Mouse (Mus musculus) left cerebral cortex, adult 8-10 months (tissue): ENCODE results near the gene Cebpg. TPM values are rescaled to one million over a fixed set of nuclear protein-coding genes. Genes with fewer than 3 reads are reported as not detected.

Source experiments
- DNase-seq, 2 experiments: peaks; one replicate each; pipeline ENCODE4 v3.0.0; 2022; ENCODE audit warnings: low spot score in 2 of 2
- microRNA-seq, 2 experiments: library from miRNA; unstranded; fragments of <30 nt; microRNA quantifications; one replicate each; pipeline ENCODE4 v1.2.0; 2022
- total RNA-seq, 4 experiments: library from RNA; stranded (reverse); gene quantifications; 2 replicates each; pipeline ENCODE4 v1.2.4; 2022

The Cebpg gene
- total RNA-seq, 4 experiments from 2014 or later = 29.4 to 43.7 (median 35.0) TPM

DNA sequence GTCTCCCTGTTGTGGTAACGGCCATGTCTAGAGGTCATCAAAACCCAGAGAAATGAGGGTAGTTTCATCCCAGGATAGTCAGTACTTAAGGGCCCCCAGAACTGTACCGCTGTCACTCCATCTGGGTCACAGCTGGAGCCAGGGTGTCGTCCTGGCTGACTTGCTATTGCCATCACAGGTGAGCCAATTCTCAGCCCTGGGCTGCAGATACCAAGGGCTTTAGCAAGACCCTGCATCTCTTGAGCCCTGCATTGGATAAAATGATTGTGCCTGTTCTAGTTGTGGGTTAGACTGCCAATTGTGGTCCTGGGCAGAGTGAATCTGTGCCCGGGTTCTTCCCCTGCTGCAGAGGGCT is 30.1 kb downstream of the Cebpg start:
- DNase-seq = no peak

DNA sequence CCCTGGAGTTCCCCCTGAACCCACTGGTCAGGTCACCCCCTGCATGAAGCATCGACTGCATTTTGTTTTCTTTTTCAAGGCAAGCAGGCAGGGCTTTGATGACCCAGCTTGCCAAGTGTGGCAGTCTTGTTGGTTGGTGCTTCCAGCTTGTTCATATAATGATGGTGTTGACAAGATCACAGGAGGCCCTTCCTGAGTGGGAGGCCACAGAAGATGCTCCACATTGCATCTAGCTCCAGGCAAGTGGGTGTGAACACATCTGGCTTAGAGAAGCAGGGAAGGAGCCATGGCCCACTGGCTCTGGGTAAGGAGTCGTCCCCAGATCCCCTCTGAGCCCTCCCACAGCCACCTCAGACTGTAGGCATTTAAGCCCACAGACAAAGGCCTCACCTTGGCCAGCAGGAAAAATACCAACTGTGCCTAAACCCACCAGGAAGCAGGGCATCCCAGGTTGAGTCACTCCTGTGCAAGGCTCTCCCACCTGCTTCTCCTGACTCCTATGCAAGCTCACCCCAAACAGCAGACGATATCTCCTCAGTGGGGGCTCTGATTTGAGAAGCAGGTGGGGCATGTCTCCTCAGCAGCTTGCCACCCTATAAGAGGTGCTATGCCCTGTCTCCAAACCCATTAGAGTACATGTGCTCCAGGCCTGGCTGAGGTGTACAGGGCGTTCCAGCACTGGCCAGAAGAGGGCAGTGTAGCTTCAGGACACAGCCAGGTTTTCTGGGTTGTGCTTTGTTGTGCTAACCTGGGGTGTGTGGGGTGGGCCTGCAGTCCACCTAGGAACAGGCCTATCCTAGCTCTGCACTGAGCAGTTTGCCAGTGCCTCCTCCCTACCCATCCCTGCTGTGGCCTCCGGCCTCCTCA is 30.7 kb downstream of the Cebpg start:
- peak; percentile 41 to 82 for DNase-seq

DNA sequence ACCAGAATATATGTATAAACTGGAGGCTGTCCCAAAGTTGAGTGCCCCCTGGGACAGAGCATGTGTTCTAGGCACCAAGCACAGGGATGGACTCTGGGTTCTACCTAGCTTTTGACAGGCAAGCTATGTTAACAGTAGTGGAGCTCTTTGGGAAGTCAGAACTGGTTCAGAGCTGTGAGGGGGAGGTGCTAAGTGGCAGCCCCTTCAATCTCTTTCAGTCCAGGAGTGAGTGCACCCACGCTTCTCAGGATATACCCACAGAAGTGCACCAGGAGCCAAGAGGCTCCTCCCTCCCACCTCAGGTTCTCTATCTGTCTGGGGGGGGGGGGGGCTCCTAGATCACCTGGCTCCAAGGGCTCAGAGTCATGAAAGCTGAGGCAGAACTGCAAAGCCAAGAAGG is 31.9 kb downstream of the Cebpg start:
- DNase-seq = no peak

DNA sequence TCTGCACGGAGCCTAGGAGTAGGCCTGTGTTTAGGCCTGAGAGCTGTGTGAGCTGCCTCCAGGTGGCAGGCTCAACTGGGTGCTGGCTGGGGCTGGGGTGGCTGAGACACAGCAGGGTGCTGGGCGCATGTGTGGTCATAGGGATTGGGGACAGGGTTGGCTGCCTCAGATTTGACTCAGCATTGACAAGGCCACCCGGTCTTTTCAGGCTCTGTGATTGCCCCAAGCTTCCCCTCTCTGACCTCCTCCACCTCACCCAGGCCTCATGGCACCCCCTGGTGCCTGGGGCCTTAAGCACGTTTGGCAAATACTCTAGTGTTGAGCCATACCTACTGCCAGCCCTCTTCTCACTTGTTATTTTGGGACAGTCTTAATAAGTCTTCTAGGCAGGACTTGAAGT is 33.1 kb downstream of the Cebpg start:
- DNase-seq = no peak

DNA sequence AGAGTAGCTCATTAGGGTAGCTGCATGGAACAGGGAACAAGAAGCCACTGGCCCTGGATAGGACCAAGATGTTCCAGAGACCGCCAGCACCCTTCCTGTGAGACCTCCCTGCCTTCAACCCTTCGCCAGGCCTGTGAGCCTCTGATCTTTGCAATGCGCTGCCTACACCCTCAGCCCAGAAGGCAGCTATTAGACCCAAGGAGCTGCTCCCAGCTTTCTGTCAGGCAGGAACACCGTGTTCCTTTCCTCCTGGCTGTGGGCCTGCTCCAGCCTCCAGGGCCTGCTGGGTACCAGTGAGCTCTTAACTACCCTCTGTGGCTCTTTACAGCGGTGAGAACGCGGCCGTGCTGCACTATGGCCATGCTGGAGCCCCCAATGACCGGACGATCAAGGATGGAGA is 35.0 kb downstream of the Cebpg start:
- DNase-seq = no peak

DNA sequence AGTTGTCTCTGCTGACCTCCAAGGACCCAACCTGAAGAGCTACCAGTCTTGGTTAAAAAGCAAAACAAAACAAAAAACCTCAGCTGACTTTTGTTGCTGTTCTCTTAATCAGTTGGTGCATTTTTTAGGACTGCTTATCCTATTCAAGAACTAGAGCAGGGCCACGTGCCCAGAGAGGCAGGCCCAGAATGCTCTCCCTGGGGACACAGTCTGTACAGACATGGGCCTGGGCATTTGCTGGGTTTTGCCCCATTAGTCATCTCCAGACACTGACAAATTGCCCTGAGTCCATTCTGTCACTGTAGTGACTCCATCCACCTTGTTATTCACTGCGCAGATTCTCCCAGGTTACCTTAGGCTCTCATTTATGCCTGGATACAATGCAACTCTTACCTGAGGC is 41.1 kb downstream of the Cebpg start:
- no peak for DNase-seq

DNA sequence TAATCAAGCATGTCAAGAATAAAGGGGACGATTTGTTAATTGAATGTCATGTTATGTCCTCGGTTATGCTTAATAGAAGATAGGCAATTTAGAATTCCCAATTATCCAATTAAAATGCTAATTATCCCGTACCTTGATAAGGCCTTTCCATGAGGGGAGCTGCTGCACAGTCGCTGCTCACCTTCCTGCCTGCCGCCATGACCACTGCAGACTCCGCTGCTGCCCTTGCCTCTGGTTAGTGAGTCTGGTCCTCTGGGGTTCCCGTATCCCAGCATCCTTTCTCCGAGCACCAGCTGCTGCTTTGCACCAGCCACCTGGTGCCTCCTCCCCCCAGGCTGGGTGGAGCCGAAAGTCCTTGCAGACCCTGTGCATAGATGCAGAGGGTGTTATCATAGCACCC is 43.1 kb downstream of the Cebpg start:
- no peak for DNase-seq

DNA sequence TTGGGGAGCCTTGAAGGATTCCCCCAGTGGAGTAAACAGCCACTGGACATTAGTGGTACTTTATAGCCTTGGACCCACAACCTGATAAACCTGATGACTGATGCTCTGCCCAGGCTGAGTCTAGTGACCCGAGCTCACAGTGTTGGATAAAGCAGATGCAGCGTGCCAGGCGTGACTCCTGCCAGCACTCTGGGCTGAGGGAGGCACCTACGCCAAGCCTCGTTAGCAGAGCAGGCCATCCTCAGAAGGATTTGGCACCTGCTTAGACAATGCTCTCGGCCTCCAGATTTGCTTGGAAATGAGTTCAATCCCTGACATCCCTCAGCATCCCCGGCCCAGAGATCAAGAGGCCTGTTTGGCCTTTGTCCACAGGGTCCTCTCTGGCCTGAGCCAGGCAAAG is 49.7 kb downstream of the Cebpg start:
- no peak for DNase-seq

DNA sequence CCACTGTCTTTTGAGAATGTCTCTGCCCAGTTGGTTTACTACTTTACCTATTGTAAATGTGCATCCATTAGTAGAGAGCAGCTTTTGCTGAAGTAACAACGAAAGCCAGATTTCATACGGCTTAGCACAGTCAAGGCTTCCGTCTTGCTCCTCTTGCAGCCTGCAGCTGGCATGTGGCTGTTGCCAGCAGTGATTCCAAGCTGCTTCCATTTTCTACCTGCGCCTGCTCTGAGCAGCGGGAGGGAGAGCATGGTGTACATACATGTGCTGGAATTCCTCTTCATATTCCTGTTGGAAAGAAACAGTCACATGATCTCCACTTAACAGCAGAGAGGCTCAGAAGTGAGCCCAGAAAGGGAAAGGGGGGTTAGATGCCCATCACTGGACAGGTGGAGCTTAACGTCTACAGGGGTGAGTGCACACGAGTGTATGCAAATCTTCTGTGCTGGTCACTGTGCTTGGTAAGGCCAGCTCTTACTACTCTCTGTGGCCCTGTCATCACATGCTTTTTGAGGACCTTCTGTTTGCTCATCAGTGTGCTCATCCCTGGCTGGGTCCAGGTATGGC is 53.1 kb downstream of the Cebpg start:
- no peak for DNase-seq

DNA sequence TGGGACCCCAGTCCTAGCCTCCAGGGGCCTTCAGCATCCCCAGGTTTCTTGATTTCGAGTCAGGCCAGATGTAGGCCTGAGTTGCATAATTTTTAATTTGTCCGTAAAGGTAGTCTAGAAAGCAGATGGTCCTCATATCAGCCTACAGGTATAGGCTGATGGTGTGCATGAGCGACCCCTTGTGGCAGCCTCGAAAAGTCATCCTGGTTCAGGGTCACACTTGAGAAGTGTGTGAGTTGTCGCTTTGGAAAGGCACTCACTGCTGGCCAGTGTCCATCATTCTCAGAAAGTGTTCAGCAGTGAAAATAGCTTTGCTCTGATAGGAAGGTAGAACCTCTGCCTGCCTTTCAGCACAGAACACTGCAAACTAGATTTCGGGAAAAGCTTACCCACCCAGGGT is 55.5 kb downstream of the Cebpg start:
- DNase-seq = no peak

Small RNA genes within 50 kb of the gene (microRNA-seq; reads per million reads assigned to microRNA genes)
- gene Gm25033 = 0 reads per million in 2 experiments

Other genes with a start within 250 kb of the Cebpg start
- 10 to 100 TPM; 14.6 to 19.4 (median 17.7) TPM for gene Chst8, start 243.9 kb downstream of the Cebpg start, total RNA-seq
- 10 to 100 TPM; 32.5 to 36.0 (median 33.8) TPM for gene Pepd, start 144.2 kb downstream of the Cebpg start, total RNA-seq
- gene Cebpa, start 62.7 kb upstream of the Cebpg start, total RNA-seq = 10 to 100 TPM in 3 of 4 experiments, 1 to 10 TPM in 1; 8.8 to 31.2 (median 15.8) TPM
- gene Slc7a10, start 129.8 kb upstream of the Cebpg start, total RNA-seq = 10 to 100 TPM; 36.2 to 45.5 (median 37.5) TPM
- gene Lrp3, start 158.9 kb upstream of the Cebpg start, total RNA-seq = 10 to 100 TPM; 74.3 to 86.0 (median 77.5) TPM